Mouse (Mus musculus) kidney, adult 2 months (tissue): ENCODE results near the gene Gabbr2.

Source experiments
- CTCF ChIP-seq: fragments of 200-500 bp; conservative IDR thresholded peaks from 2 replicates; pipeline ENCODE4 v1.5.1; 2011; ENCODE audit warnings: low read depth, mild to moderate bottlenecking, control low read depth, low read length, moderate library complexity, mixed read lengths; ENCODE audit not compliant: insufficient read depth, insufficient read length
- POLR2A ChIP-seq: fragments of 200-500 bp; IDR thresholded peaks from one replicate; pipeline ENCODE4 v1.6.1; 2011; ENCODE audit warnings: low read depth, low read length, control low read depth

DNA sequence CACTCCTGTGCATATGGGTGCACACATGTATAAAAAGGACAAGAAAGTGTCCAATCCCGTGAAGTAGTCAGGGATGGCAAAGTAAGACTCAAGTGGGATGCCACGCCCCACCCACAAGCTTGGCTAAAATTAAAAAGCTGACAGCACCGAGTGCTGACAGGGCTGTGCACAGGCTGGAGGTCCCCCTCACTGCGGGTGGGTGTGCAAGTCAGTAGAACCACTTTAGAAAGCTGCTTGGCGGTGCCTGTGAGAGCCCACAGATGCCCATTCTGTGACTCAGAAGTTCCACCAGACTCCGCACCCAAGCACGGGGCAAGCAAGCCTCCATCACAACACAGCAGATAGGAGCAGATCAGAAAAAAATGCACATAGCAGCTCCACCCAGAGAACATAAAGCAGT lies 197.1 kb downstream of the Gabbr2 start:
- TF ChIP-seq POLR2A: no peak
- TF ChIP-seq CTCF: no peak
